Mouse (Mus musculus) thymus, postnatal 10 days (tissue): ENCODE measurements around the gene Gcnt3.
"Not testable (repeated sequence)": the region's sequence is repeated elsewhere in the genome, so short reads cannot be mapped to it uniquely, and the experiment has no call there.

ENCODE experiments used
- DNase-seq, 2 experiments: peaks; one replicate each; pipeline ENCODE4 v3.0.0; 2021; ENCODE audit warnings: low spot score in 2 of 2

Gcnt3 gene

GRCm38 (mm10) chr9:70042935-70043334, 5.0 kb upstream of the Gcnt3 start:
- no peak for DNase-seq

- no peak for DNase-seq
Measured at GRCm38 (mm10) chr9:70042137-70042536, 4.2 kb upstream of the Gcnt3 start.

GRCm38 (mm10) chr9:70040570-70040969, 2.7 kb upstream of the Gcnt3 start:
- DNase-seq, result no peak

GRCm38 (mm10) chr9:70039597-70040385, 1.9 kb upstream of the Gcnt3 start:
- peak in 1 of 2 experiments; percentile 24 for DNase-seq

GRCm38 (mm10) chr9:70036646-70037045, 1.2 kb downstream of the Gcnt3 start:
- peak; percentile 7 to 25 for DNase-seq

- no peak for DNase-seq
Measured at GRCm38 (mm10) chr9:70034702-70035101, 3.2 kb downstream of the Gcnt3 start.

- DNase-seq, result no peak
Measured at GRCm38 (mm10) chr9:70033056-70033455, 4.8 kb downstream of the Gcnt3 start.

- DNase-seq, result no peak
Measured at GRCm38 (mm10) chr9:70032167-70032566, 5.7 kb downstream of the Gcnt3 start.

- no peak for DNase-seq
Measured at GRCm38 (mm10) chr9:70025365-70026012, 12.4 kb downstream of the Gcnt3 start.

- no peak for DNase-seq
Measured at GRCm38 (mm10) chr9:70024648-70025047, 13.2 kb downstream of the Gcnt3 start.

GRCm38 (mm10) chr9:70023615-70024014, 14.3 kb downstream of the Gcnt3 start:
- DNase-seq, result not testable (repeated sequence)

GRCm38 (mm10) chr9:70022083-70022482, 15.8 kb downstream of the Gcnt3 start:
- no peak for DNase-seq

- no peak for DNase-seq
Measured at GRCm38 (mm10) chr9:70021610-70022009, 16.3 kb downstream of the Gcnt3 start.

- DNase-seq, result peak in 1 of 2 experiments; percentile 29
Measured at GRCm38 (mm10) chr9:70018879-70019278, 19.0 kb downstream of the Gcnt3 start.

- no peak for DNase-seq
Measured at GRCm38 (mm10) chr9:70015632-70016031, 22.3 kb downstream of the Gcnt3 start.

GRCm38 (mm10) chr9:70012408-70012901, 25.4 kb downstream of the Gcnt3 start, which contains the start of gene Gtf2a2:
TSS of gene Gtf2a2 (plus strand) at chr9:70012550.
- DNase-seq, result peak; percentile 91 to 96

GRCm38 (mm10) chr9:70011537-70012407, 26.1 kb downstream of the Gcnt3 start:
- no peak for DNase-seq

- no peak for DNase-seq
Measured at GRCm38 (mm10) chr9:70010781-70011473, 27.0 kb downstream of the Gcnt3 start.

- no peak for DNase-seq
Measured at GRCm38 (mm10) chr9:70009754-70010304, 28.1 kb downstream of the Gcnt3 start.

- no peak for DNase-seq
Measured at GRCm38 (mm10) chr9:70007506-70008248, 30.2 kb downstream of the Gcnt3 start.
